Comparison of ENCODE assay signal across 27 mouse cellular contexts in the genomic region with DNA sequence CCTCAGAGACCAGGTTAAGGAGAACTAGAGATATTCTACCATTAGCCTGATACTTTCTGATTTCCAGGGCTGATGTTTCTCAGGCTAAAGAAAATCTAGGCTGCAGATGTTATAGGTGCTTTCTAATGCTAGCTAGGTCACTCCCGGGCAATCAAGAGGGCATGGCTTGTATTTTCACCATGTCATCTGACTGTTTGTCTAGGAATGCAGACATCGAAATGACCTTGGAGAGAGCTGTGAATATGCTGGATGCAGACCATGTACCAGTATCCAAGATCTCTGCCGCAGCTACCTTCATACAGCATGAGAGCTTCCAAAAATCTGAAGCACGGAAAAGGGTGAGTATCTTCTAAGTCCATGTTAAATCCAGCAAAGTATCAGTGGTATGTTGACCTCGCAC. TPM values are rescaled to one million over a fixed set of nuclear protein-coding genes. Genes with fewer than 3 reads are reported as not detected.
"Had no signal": no experiment of that assay in that cellular context is flagged by ENCODE, and none has a peak within 500 bp of the region (broad histone marks: within the 10 kb centered on the region; RNA-seq: fewer than 3 reads in every experiment).

No protein-coding gene starts in this region.

- H3K4me1 ChIP-seq: hindbrain, embryonic 10.5 days; hindbrain, embryonic 12.5 days; intestine, embryonic 15.5 days; limb, embryonic 10.5 days; limb, embryonic 12.5 days; liver, embryonic 13.5 days; liver, embryonic 15.5 days had no signal

- H3K27me3 ChIP-seq: hindbrain, embryonic 12.5 days; intestine, embryonic 15.5 days; limb, embryonic 12.5 days; liver, embryonic 13.5 days; liver, embryonic 15.5 days had no signal

- DNase-seq: gastrocnemius, adult 2 months; gastrocnemius, postnatal 10 days; gastrocnemius, postnatal 25 days; heart, postnatal 4 days; kidney, adult 18-20 months; kidney, adult 8-10 months; kidney, postnatal 10 days; kidney, postnatal 25 days; kidney, postnatal 4 days; liver; liver, embryonic 13.5 days; liver, postnatal 0 days had no signal

- H3K36me3 ChIP-seq: hindbrain, embryonic 12.5 days; intestine, embryonic 15.5 days; limb, embryonic 10.5 days; limb, embryonic 12.5 days; liver, embryonic 13.5 days had no signal

- H3K9ac ChIP-seq: hindbrain, embryonic 12.5 days; hindbrain, embryonic 14.5 days; intestine, embryonic 15.5 days; limb, embryonic 12.5 days; liver, embryonic 13.5 days; liver, embryonic 15.5 days; liver, postnatal 0 days had no signal

- ATAC-seq: forebrain, embryonic 16.5 days; hindbrain, embryonic 16.5 days; inflammation-experienced regulatory T-cells, adult 6 months; intestine, embryonic 15.5 days; intestine, postnatal 0 days; liver, postnatal 0 days had no signal

- H3K27ac ChIP-seq: gastrocnemius, adult 2 months; hindbrain, embryonic 10.5 days; hindbrain, embryonic 12.5 days; hindbrain, embryonic 14.5 days; intestine, embryonic 15.5 days; layer of hippocampus, adult 2 months; left cerebral cortex, adult 2 months; limb, embryonic 10.5 days; limb, embryonic 12.5 days; liver, embryonic 13.5 days; liver, embryonic 15.5 days had no signal

- H3K4me2 ChIP-seq: hindbrain, embryonic 12.5 days; hindbrain, embryonic 14.5 days; intestine, embryonic 15.5 days; limb, embryonic 12.5 days; liver, embryonic 11.5 days; liver, embryonic 13.5 days; liver, embryonic 15.5 days had no signal

- H3K9me3 ChIP-seq: hindbrain, embryonic 10.5 days; hindbrain, embryonic 12.5 days; intestine, embryonic 15.5 days; limb, embryonic 10.5 days; limb, embryonic 12.5 days; liver, embryonic 13.5 days; liver, embryonic 15.5 days had no signal

- H3K4me3 ChIP-seq: gastrocnemius, adult 2 months; hindbrain, embryonic 10.5 days; hindbrain, embryonic 12.5 days; intestine, embryonic 15.5 days; layer of hippocampus, adult 2 months; left cerebral cortex, adult 2 months; limb, embryonic 10.5 days; limb, embryonic 12.5 days; liver, embryonic 13.5 days; liver, embryonic 15.5 days had no signal

RNA-seq across cellular contexts. Expression of a gene that starts 17.3 kb away (rescaled TPM):
- total RNA-seq: granulocyte monocyte progenitor cell, adult 5-6 weeks had no signal
- polyA plus RNA-seq: inflammation-experienced regulatory T-cells, adult 6 months had no signal
